Mouse (Mus musculus) midbrain, postnatal 0 days (tissue): ENCODE results near the gene Prph. TPM values are rescaled to one million over a fixed set of nuclear protein-coding genes. Genes with fewer than 3 reads are reported as not detected.

Experiments used
- ATAC-seq: fragments of 200-750 bp; cut with Nextera tagmentation; 2 replicates; pipeline ENCODE4 v1.8.0; 2017; ENCODE audit warnings: moderate number of reproducible peaks, mild to moderate bottlenecking, moderate TSS enrichment, moderate library complexity; ENCODE audit not compliant: low FRiP score
- DNase-seq: peaks from one replicate; pipeline ENCODE4 v3.0.0-alpha.2; 2015; ENCODE audit warnings: low spot score
- H3K27ac ChIP-seq: fragments of 300-500 bp; sonication (generic); 2 replicates; pipeline ENCODE4 v1.5.1; 2014; ENCODE audit warnings: low read depth, mild to moderate bottlenecking, low read length, mixed read lengths
- H3K27me3 ChIP-seq: fragments of 300-500 bp; sonication (generic); 2 replicates; pipeline ENCODE4 v1.6.1; 2014; ENCODE audit warnings: low read length, control low read depth, mixed read lengths; ENCODE audit not compliant: insufficient read depth
- H3K36me3 ChIP-seq: fragments of 300-500 bp; sonication (generic); 2 replicates; pipeline ENCODE4 v1.6.1; 2014; ENCODE audit warnings: low read length, control low read depth, mixed read lengths; ENCODE audit not compliant: insufficient read depth
- H3K4me1 ChIP-seq: fragments of 300-500 bp; sonication (generic); 2 replicates; pipeline ENCODE4 v1.6.1; 2014; ENCODE audit warnings: mild to moderate bottlenecking, control low read depth, antibody characterized with exemption, low read length, mixed read lengths; ENCODE audit not compliant: insufficient read depth
- H3K4me2 ChIP-seq: fragments of 300-500 bp; sonication (generic); 2 replicates; pipeline ENCODE4 v1.6.1; 2014; ENCODE audit warnings: low read depth, mild to moderate bottlenecking, low read length, mixed read lengths; ENCODE audit not compliant: poor library complexity, severe bottlenecking
- H3K4me3 ChIP-seq: fragments of 300-500 bp; sonication (generic); 2 replicates; pipeline ENCODE4 v1.5.1; 2014; ENCODE audit warnings: low read depth, mild to moderate bottlenecking, low read length, moderate library complexity
- H3K9ac ChIP-seq: fragments of 300-500 bp; sonication (generic); replicated peaks from 2 replicates; pipeline ENCODE4 v1.6.1; 2014; ENCODE audit warnings: mild to moderate bottlenecking, low read length, moderate library complexity, mixed read lengths; ENCODE audit not compliant: poor library complexity, severe bottlenecking
- H3K9me3 ChIP-seq: fragments of 300-500 bp; sonication (generic); 2 replicates; pipeline ENCODE4 v1.6.1; 2016; ENCODE audit warnings: low read length, control low read depth
- CTCF ChIP-seq: IDR thresholded peaks from 2 replicates; pipeline ENCODE4 v1.5.1; 2016; ENCODE audit warnings: antibody characterized with exemption, mild to moderate bottlenecking
- WGBS: fragments of 180-500 bp; shearing (Covaris S2); extraction: QIAGEN DNeasy Blood & Tissue Kit; methylation state at CpG from one replicate; pipeline ENCODE4 v1.1.7; 2014; 5-methylcytosine and 5-hydroxymethylcytosine counted together
- polyA plus RNA-seq: library from polyadenylated mRNA; unstranded; fragments of >200 nt; fragmentation: Nextera tagmentation; extraction: Ambion mirVana; gene quantifications from 2 replicates; pipeline ENCODE4 v1.2.1, GENCODE M21; 2015
- total RNA-seq: library from RNA; depleted of rRNA; stranded (reverse); fragments of >200 nt; gene quantifications from 2 replicates; pipeline ENCODE4 v1.2.3, GENCODE M21; 2014

The Prph gene
- total and polyA plus RNA-seq, 2 experiments from 2014 or later: 9.1 to 11.2 TPM

DNA sequence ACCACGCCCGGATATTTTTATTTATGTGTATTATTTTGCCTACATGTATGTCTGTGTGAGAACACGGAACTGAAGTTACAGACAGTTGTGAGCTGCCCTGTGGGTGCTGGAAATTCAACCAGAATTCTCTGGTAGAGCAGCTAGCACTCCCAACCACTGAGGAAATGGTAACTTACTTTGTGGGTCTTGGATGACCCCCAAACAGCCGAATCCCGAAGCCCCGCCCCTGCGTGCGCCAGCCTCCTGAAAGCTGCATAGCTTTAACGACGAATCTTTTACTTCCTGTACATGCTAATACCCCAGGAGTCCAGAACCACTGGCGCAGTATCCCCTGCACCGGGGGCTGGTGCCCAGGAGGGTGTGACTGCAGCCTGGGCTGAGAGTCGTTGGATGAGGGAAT, 29.6 kb upstream of the Prph start:
- no peak for TF ChIP-seq CTCF
- Histone ChIP-seq H3K4me1 (no peaks in the 10 kb centered on the region), H3K4me2 (no peak overlapping the region), H3K9ac (no peak overlapping the region), H3K27me3 (peaks cover 12% of the 10 kb centered on the region; the same call in 1 of the 2 replicates), H3K36me3 (no peaks in the 10 kb centered on the region), H3K9me3 (no peaks in the 10 kb centered on the region), H3K27ac (no peak overlapping the region), H3K4me3 (no peak overlapping the region)
- 83% methylated on average over 13 of the region's 13 CpGs for WGBS
- DNase-seq (no peak), ATAC-seq (no peak)

DNA sequence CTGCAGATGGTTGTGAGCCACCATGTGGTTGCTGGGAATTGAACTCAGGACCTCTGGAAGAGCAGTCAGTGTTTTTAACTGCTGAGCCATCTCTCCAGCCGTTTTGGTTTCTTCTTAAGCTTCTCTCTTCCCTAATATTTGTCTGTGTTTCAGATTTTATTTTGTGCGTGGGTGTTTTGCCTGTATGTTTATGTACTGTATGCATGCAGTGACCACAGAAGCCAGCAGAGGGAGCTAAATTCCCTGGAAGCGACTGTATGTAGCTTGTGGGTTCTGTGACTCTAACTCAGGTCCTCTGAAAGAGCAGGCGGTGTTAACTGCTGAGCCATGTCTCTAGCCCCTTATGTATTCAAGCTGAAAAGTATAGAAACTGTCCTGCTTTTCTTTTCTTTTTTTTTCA, 28.7 kb upstream of the Prph start:
- ATAC-seq: no peak
- 56% methylated on average over 4 of the region's 4 CpGs for WGBS
- Histone ChIP-seq H3K9ac (no peak overlapping the region), H3K4me2 (no peak overlapping the region), H3K4me3 (no peak overlapping the region), H3K36me3 (no peaks in the 10 kb centered on the region), H3K9me3 (no peaks in the 10 kb centered on the region), H3K4me1 (peaks cover 2% of the 10 kb centered on the region; the same call in 1 of the 2 replicates), H3K27me3 (peaks cover 12% of the 10 kb centered on the region; the same call in 1 of the 2 replicates), H3K27ac (no peak overlapping the region)
- peak; percentile 49 for DNase-seq
- TF ChIP-seq CTCF: peak; percentile 65

DNA sequence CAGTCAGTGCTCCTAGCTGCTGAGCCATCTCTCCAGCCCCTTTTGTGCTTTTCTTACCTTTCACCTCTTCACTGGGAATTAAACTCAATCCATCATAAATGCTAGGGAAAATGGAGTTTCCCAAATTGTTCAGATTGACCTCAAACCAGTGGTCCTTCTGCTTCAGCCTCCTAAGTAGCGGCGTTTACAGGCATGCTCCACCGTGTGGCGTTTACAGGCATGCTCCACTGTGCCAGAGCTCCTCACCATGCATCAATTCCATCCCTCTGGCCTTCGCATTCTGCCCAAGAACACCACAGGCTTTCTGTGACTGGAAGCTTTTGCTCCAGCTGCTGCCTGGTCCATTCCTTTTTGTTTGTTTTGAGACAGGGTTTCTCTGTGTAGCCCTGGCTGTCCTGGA, 27.9 kb upstream of the Prph start:
- Histone ChIP-seq H3K9me3 (no peaks in the 10 kb centered on the region), H3K4me3 (no peak overlapping the region), H3K27me3 (peaks cover 12% of the 10 kb centered on the region; the same call in 1 of the 2 replicates), H3K4me2 (no peak overlapping the region), H3K4me1 (peaks cover 2% of the 10 kb centered on the region; the same call in 1 of the 2 replicates), H3K36me3 (no peaks in the 10 kb centered on the region), H3K9ac (no peak overlapping the region), H3K27ac (no peak overlapping the region)
- TF ChIP-seq CTCF: peak; percentile 15; the same call in 1 of the 2 replicates
- no peak for DNase-seq
- ATAC-seq: no peak
- WGBS: 65% methylated on average over 5 of the region's 5 CpGs

DNA sequence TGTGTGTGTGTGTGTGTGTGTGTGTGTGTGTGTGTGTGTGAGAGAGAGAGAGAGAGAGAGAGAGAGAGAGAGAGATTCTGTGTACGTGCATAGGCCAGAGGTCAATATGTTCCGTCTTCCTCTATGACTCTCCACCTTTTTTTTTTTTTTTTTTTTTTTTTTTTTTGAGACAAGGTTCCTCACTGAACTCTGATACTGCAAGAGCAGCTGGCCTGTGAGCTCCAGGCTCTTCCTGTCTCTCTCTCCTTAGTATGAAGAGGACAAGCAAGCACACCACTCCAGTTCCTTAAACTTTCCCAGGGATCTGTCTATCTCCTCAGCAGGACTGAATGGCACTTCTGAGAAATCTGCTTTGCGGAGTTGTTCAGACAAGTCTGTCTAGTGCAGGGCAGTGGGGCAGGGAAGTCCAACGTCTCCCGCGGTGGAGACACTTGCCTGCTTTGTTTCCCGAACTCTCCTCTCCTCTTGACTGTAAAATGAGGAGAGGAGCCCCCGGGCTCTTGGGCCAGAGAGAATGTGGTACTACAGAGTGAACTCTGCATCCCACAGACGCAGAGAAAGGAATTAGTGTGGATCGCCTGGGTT, 26.0 kb upstream of the Prph start:
- no peak for TF ChIP-seq CTCF
- Histone ChIP-seq H3K9me3 (no peaks in the 10 kb centered on the region), H3K9ac (no peak overlapping the region), H3K36me3 (no peaks in the 10 kb centered on the region), H3K4me2 (peak overlapping the region; percentile 62), H3K27ac (no peak overlapping the region), H3K4me3 (peak overlapping the region; percentile 34), H3K4me1 (peaks cover 2% of the 10 kb centered on the region; the same call in 1 of the 2 replicates), H3K27me3 (peaks cover 12% of the 10 kb centered on the region; the same call in 1 of the 2 replicates)
- DNase-seq (no peak), ATAC-seq (no peak)
- WGBS: 9% methylated on average over 10 of the region's 10 CpGs

DNA sequence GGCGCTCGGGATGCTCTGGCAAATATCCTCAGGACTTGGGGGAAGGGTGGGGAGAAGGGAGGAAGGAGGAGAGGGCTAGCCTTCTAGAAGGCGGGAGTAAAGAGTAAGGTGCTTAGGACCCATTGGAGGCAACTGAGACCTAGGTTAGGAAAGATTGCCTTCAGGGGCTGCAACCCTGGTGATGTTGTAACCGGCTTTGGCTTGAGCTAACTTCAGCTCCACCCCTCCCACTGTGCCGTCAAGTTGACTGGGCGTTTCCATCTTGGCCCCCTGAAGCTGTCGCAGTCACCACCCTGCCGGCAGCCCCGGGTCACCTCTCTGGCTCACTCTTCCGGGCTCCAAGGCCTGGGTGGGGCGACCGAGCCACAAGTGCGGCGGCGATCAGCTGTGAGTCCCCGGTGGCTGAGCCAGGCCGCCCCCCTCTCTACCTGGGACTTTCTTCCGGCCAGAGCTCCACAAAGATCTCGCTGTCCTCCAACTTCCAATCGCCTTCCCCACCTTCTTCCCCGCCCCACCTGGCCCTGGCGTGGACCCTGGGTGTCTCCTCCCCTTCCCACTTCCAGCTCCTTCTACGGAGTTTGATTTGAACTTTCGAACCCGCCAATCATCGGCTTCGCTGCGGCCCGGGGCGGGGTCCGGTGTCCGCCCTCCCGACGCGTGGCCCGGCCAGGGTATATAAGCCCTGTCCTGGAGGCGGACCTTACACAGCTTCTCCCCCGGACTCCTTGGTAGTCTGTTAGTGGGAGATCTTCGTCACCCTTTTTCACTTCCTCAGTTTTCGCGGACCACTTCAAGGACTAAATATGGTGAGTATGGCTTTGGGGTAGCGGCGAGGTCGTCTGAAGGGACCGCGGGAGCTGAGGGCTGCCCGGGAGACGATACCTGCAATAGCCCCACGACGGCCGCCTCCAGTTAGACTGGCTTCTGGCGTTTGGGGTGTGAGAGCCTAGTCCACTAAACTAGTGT, 25.1 kb upstream of the Prph start, which contains the start of gene Tuba1c:
Gene Tuba1c (plus strand): TSS at position 273 of the 966 bp plus-strand sequence.
- H3K9me3 ChIP-seq: no peaks in the 10 kb centered on the region
- ATAC-seq: 0 out of 2 replicates have a peak, but pooled peaks have one; percentile 31
- H3K9ac ChIP-seq: no peak within 1 kb of the TSS
- H3K4me2 ChIP-seq: peak within 1 kb of the TSS; percentile 62
- H3K4me1 ChIP-seq: peaks cover 2% of the 10 kb centered on the region; the same call in 1 of the 2 replicates
- TF ChIP-seq CTCF: no peak
- H3K36me3 ChIP-seq: no peaks in the 10 kb centered on the region
- peak; percentile 47 for DNase-seq
- peak within 1 kb of the TSS; percentile 34 for H3K4me3 ChIP-seq
- WGBS: 1% methylated on average over 50 of the region's 52 CpGs
- peaks cover 12% of the 10 kb centered on the region; the same call in 1 of the 2 replicates for H3K27me3 ChIP-seq
- no peak within 1 kb of the TSS for H3K27ac ChIP-seq
